Mouse (Mus musculus) regulatory T cell (primary cell): ENCODE results near the gene Mfsd11.
"Not testable (repeated sequence)": the region's sequence is repeated elsewhere in the genome, so short reads cannot be mapped to it uniquely, and the experiment has no call there.

ENCODE experiments used
- in situ Hi-C: fragments of 300-600 bp; cut with MboI, MseI; formaldehyde crosslinking; loops from one replicate; pipeline ENCODE4 v1.15.1; 2025; ENCODE audit warnings: high pct_unique_total_duplicates

Gene Mfsd11

DNA sequence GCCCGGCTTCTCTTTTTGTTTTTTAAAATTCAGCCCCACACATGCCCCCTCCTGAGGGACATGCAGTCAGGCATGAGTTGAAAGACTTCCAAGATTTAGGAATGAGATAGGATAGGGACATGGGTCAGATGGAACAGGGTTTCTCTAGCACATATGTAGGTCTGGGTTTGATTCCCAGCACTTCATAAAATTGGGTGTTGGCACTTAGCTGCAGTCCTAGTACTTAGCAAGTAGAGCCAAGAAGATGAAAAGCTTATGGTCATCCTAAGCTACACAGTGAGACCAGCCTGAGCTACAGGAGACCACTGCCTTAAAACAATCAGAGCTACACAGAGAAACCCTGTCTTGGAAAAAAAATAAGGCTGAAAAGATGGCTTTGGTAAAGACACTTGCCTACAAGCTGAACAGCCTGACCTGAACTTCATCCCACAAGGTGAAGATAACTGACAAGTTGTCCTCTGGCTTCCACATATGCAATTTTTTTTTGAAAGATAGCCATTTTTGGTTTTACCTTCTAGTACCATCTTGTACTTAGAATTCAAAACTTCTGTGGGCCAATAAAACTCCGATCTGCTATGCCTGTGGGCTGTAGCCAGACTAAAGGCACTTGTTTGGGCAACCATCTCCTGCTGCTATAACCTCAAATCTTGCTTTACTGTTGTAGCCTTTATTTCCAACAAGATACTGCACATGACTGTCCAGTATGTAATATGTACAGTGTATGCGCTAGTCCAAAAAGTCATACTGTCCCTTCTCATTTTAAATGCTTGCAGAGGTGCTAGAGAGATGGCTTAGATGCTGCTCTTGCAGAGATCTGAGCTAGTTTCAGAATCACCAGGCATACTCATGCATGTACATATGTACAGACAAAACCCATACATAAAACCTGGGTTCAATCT, 4.8 kb upstream of the Mfsd11 start:
- in situ Hi-C loops: no loop called here

DNA sequence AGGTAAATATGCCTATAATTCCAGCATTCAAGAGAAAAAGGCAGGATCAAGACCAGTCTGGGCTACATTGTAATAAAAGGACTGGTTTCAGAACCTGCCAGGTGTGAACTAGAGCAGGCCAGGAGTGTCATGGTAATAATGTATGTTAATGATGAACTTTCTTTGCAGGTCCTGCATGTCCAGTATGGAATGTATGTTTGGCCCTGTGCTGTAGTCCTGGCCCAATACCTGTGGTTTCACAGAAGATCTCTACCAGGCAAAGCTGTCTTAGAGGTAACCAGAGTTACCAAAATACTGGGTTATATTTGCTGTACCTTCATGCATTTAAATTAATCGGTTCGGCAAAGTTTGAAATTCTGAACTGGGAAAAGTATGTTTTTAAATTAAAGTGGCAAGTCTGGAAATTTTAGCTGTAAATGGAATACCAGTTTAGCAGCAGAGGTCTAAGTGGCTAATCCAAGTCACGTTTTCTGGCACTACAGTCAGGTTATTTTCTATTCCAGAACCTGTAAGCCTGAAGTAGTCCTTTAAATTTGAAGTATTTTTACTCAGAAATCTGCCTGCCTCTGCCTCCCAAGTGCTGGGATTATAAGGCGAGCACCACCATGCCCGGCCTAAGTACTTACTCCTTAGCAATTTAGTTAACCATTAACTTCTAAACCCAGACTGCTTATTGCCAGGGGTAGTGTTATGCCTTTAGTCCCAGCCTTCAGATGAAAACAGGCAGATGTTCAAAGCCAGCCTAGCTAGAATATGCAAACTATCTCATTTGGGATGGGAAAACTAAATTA, 4.0 kb upstream of the Mfsd11 start:
- in situ Hi-C loops: no loop called here

DNA sequence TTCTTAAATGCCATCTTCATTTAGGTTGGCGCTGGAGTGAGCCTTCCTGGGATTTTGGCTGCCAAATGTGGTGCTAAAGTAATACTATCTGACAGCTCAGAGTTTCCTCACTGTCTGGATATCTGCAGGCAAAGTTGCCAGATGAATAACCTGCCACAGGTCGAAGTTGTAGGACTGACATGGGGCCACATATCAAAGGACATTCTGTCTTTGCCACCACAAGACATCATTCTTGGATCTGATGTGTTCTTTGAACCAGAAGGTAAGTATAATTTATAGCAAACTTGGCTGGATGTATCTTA, 3.4 kb upstream of the Mfsd11 start:
- in situ Hi-C loops: not testable (repeated sequence)

DNA sequence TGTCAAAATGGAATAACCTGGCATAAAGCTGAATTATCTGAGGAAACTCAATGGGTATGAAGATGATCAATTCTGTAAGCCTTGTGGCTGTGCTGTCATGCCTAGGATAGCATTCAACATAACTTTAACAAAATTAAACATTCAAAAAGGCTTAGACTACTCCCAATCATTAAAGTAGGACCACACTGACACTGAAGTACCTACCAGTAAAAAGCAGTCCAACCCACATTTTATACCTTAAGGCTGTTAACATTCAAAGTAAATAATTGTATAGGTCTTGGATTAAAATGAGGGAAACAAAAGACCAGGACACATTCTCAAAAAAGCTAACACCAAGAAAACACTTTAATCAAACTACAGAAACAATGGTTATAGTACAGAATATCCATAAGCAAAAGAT, 2.7 kb upstream of the Mfsd11 start:
- in situ Hi-C loops: no loop called here

DNA sequence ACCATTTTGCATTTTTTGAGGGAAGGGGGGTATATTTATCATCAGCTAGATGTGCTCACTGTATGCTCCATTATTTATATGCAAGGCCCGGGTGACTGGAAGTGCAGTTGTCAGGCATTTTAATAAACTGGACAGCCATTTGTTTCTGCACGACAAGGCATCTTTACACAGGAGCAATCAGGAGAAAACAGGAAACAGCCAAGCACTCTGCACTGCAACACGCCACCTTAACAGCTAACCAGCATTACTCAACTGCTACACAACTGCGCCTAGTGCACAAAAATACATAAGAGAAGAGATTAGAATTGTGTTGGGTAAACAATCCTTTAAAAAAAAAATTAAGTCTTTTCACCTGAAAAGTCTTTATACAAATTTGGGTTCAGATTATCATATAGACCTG, 2.2 kb upstream of the Mfsd11 start:
- in situ Hi-C loops: no loop called here

DNA sequence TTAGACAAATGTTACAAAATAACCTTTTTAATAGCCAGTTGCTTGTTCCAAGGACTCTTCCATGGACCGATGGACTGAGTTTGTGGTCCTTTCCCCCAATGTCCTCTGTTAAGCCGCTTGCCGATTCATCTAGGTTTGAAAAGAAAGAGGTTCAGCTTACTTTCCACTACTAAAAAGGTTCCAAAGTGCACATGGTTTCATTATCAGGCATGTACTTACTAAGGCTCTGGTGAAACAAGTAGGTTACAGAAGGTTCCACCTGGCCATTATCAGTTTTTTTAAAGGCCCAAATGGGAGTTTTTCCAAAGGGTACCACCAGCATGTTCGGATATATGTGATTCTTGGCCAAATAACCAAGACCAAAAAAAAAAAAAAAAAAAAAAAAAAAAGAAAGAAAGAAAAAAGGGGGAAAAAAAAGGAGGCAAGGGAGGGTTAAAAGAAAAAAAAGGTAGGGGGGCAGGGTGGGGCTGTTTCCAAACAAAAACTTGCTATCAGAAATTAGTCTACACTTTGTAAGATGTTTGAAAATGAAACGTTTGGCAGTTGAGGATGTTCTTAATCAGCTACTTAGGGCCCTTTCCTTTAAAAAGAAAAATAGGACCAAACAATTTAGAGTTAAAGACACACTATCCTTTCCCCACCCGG, 1.3 kb upstream of the Mfsd11 start:
- in situ Hi-C loops: no loop called here

DNA sequence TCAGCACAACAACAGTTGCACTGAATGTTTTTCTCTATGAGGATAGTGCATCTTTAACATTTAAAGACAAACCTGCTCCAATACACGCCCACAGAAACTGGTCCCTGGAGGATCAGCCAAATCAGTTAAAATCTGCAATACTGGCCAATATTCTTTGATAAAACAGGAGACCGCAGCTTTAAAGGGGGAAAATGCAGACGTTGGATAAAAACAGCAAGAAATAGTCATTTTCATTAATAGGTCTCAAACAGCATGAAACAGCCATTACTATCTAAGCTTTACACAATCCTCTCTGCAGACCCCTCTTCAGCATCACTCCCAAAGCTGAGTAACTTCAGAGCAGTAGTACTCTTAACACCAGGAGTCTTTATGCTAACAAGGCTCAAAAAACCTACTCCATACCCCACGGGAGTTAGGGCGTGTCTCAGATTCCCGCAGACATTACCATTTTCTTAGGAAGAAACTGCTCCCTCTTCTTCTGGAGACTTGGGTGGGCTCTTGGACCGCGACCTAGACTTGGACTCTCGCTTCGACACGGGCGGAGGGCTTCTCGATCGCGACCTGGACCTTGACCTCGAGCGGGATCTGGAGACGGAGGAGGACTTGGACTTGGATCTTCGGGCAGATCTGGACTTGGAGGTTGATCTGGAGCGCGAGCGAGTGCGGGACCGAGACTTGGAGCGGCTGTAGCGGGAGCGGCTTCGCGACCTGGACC, 507 bp upstream of the Mfsd11 start:
- in situ Hi-C loops: no loop called here

DNA sequence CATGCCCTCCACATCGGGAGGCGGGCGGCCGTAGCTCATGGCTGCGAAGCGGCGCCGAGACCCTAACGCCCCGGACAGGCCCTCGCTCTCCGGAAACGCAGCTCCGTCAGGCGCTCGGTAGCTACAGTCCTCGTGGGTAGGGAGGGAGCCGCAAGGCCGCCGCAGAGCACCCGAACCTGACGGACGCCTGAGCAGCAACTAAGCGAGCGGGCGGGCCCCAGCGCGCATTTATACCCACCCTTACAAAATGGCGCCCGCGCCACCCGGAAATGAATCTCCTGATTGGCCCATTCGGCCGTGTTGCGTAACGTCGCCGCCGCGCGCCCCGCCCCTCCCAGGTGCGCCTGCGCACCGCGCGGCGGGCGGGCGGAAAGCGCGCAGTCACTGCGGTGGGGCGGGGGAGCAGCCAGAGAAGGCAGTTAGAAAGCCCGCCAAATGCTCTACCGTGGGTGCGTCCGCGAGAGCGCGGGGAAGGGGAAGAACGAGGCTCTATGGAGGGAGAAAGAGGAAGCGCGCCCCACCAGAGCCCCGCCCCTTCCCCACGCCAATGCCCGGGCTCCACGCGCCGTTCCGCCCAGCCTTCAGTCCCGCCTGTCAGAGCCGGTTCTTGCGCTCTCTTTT, 761 bp downstream of the Mfsd11 start, which contains the start of gene Srsf2:
Gene Srsf2 (minus strand): TSS at position 204 of the 621 bp plus-strand sequence.
- in situ Hi-C loops: no loop called here

DNA sequence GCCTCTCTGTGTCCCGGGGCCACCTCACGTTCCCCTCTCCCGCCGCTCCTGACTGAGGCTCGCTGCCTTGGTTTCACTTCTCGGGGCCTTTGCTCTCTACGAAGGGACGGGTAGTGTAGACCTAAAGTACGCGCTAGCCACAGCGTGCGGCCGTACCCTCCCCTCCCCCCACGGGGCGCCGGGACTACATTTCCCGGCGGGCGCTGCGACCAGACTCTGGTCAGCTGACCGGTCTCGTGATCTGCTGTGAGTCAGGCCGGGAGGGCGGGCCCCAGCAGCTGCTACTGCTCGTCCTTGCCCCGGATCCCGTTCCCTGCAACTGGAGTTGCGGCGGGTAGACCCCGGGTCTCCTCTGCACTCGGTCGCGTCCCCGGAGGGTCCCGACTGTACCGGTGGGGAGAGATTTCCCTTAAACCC, 1.3 kb downstream of the Mfsd11 start:
- in situ Hi-C loops: no loop called here

DNA sequence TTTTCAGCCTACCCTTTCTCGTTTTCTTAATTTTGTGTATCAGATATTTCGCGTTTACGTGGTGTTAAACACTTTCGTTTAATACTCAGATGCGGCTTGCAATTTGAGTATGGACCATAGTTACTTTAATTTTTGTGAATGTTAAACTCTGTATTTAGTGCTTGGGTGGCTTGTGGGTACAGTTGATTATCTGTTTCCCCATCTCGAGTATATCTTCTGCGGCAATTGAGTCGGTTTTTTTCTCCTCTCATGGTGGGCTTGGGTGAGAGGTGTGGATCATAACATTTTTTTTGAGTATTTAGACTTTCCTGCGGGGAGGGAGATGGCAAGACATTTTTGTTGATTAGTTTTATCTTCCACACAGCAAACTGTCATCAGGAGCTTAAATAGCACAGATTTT, 2.0 kb downstream of the Mfsd11 start:
- in situ Hi-C loops: no loop called here

DNA sequence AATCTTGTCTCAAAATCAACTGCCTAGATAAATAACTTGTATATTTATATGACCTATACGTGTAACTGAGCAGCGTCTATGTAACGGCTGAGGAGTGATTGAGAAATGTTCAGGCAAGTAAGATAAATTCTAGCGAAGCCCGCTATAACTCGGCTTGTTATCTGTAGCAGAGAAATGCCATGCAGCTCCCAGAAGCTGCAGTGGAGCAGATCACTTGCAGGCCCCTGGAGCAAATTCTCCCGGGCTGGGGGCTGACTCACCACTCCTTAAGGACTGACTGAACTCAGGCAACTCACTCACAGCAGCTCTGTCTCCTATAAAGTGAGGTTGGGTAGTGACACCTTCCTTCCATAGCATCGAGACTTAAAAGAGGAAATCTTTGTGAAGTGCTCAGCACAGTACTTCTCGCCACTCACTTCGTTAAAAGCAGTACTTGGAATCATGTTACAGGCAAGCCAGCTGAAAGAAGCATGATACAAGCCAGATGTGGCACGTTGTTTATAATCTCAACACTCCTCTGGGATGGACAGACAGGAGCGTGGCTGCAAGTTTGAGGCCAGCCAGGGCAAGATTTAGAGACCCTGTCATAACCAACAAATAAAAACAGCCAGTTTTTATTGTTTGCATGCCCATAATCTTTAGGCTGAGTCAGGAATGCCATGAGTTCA, 5.1 kb downstream of the Mfsd11 start:
- in situ Hi-C loops: no loop called here

DNA sequence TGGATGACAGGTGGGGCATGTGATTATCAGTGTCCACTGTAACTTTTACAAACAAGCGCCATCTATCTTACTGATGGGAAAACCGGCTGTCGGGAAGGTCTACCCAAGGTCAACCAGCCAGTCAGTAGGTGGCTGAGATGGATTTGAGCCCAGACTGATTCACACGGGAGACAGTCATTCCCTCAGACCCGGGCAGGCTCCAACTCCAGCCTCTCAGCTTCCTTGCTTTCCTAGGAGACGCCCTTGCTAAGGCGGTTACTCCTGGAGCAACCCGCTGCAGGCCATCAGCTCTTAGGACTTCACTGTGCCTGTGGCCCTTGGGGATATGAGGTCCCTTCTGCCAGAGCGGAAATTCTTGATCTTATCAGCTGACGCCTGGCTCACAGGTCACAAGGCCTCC, 12.2 kb downstream of the Mfsd11 start:
- in situ Hi-C loops: no loop called here

DNA sequence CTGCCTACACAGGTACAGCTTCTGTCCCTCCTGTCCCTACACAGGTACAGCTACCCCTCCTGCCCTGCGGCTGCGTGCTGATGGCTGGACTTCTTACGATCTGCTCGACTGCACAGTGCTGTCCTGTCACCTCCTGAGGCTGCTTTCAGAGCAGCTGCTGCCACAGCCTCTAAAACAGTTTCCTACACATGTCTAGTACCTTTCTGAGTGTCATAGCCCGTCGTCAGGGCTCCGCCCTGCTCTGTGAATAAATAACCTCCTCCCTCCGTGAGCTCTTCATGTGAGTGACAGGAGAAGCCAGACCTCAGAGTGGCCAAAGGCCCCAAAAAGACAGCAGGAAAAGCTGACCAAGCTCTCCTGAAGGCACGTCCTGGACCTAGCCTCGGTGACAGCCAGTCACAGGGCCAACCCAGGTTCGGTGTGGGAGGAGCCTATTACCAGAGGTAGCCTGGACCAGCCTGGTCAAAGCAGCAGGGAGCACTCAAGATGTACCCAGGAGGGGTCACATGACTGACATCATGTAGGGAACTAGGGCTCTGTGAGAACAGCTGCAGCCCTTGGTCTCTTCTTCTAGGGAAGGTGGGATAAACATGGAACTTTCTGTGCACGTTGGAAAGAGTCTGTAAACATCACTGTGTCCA, 13.8 kb downstream of the Mfsd11 start:
- in situ Hi-C loops: no loop called here

DNA sequence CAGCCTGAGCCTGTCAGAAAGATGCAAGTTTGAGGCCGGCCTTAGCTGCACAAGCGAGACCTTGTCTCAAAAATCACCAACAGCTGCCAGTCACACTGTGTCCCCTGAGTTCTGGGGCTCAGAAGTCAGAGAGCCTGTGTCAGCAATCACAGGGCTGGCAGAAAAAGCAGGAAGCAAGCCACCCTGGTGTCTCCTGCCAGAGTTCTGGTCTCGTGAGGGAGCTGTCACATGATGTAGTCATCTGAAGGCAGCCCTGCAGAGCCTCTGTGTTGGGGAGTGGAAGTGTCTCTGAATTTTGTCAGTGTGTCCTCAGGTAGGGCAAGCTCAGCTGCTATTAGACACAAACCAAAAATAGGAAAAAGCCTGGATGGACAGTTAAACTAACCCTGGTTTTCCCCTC, 15.9 kb downstream of the Mfsd11 start:
- in situ Hi-C loops: no loop called here

DNA sequence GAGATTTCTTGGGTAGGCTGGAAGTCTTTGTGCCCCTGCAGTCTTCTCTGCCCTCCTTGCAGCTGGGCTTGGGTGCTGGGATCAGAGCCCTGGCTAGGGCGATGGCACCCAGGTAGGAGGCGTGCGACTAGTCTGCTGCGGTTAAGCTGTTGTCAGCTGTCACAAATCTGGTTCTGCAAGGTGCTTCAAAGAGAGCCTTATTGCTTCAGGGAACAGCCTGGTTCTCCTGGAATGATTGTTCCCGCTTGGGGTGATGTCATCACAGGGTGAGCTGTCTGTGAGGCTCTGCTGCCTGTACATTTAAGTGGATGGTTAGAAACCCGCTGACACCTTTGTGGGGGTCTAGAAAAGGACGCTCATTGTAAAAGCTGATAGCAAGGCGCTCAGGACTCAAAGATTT, 17.0 kb downstream of the Mfsd11 start:
- in situ Hi-C loops: no loop called here

DNA sequence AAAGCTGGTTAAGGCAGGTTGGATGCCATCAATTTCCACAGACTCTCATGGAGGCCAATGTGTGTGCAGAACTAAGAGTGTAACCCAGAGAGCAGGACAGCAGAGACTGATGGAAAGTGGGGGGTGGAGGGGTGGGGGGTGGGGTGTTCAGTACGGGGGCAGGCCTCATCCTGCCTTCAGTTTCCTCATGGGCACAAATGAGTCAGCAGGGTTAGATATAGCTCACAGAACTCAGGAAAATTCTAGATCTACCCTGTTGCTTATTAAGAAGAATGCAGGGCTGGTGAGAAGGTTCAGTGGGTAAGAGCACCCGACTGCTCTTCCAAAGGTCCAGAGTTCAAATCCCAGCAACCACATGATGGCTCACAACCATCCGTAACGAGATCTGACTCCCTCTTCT, 17.4 kb downstream of the Mfsd11 start:
- in situ Hi-C loops: no loop called here

DNA sequence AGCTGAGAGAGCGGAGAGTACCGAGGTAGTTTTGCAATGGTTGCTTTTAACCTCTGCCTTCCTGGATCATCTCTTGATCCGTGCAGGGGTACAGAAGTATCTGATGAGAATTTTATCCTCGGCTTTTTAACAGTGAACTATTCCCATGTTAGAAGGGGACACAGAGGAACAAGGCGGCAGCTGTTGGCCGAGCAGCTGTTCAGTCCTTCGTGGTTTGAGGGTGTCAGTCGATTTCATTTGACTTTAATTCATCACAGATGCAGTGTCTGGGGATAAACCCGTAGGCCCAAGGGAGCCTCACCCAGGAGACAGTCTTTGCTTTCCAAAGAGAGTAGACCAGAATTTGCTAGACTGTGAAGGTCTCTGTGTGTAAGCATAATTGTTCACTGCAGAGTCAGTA, 19.3 kb downstream of the Mfsd11 start:
- in situ Hi-C loops: no loop called here

DNA sequence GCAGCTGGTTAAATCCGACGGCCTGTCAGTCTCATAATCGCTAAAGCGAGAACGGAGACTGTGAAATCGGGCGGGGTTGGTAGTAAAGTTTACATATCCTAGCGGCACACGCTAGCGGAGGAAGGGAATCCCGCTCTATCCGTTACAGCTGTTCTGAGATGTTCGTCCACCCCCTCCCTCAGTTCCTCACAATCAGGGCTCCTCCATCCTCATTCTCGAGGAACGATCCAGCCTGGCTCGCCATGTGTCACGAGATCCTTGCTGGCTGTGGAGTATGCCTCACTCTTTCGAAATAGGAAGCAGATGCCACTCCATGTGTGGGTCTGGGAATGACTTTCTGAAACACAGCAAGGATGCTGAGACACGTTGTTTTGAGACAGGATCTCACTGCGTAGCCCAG, 21.7 kb downstream of the Mfsd11 start:
- in situ Hi-C loops: no loop called here

DNA sequence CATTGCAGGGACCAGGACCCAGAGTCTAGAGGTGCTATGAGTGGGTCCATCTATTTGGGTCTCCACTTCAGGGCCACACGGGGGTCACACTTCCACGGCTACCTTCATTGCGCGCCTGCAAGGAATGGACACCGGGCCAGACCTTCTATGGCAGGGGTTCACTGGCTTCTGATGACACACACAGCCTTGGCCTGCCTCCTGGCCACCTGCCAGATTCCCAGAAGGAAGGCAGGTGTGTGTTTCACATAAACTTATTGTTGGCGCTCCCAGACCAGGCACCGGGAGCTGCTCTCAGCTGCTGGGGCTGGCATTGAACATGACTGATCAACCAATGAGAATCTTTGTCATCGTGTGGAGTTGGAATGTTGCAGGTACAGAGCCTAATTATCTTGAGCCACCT, 26.2 kb downstream of the Mfsd11 start:
- in situ Hi-C loops: no loop called here

DNA sequence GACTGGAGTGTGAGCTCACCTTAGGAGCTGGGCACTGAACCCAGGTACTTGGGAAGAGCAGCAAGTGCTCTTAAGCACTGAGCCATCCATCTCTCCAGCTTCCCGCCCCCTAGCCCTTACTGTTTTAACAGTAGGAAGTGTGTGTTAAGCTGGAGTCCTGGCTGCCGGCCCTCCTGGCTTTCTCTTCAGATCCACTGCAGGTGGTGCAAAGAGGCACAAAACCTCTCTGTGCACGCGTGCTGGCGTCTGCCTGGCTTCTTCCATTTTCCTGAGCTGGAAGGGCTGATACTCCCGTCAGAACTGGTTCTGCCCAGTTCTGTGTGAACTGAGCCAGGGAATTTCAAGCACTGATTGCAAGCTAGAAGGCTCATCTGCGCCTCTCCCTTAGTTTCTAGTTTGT, 28.6 kb downstream of the Mfsd11 start:
- in situ Hi-C loops: no loop called here
